Mouse (Mus musculus): Measurements from ENCODE around the gene Gm5089. TPM values are rescaled to one million over a fixed set of nuclear protein-coding genes. Genes with fewer than 3 reads are reported as not detected.

The Gm5089 gene
- polyA plus RNA-seq, 1 experiment from 2014 or later: not detected

DNA sequence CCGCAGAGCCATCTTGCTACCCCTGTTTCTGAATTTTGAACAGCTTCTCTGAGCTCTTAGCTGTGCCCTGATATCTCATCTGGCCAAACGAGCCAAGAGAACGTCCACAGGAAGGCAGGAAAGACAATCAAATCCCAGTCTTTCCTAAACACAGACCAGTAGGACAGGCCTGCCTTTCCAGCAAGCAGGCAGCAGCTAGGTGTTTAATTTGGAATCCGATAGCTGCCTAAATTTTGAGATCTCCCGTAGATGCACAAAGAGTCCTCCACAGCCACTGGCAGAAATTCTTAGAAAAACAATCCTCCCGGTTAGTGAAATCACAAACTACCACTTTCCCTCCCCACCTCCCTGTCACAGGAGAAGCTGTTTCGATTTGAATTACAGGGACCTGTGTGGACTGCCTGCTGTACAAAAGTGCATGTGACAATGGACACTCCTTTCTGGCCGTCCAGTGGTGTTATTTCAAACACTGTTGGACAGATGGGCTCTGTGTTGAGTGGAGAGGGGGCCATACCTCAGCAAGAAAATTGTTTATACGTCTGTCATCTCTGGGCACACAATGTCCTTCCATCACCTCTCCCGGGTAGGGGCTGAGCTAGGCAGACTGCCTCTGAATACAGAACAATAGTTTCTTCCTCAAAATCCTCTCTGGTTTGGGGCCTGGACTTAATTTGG, 24.2 kb downstream of the Gm5089 start:
- Histone ChIP-seq H3K4me3 (ENCODE audit: low read depth, low read length) (no peak overlapping the region), H3K4me1 (replicated peaks; ENCODE audit: control insufficient read depth, insufficient read depth, low read length) (no peaks in the 10 kb centered on the region), H3K9ac (ENCODE audit: low read depth, low read length) (no peak overlapping the region), H3K36me3 (ENCODE audit: control insufficient read depth, insufficient read depth, low read length) (no peaks in the 10 kb centered on the region), H3K27ac (ENCODE audit: low read depth, low read length) (no peak overlapping the region), H3K4me2 (no peak overlapping the region), H3K9me3 (ENCODE audit: control insufficient read depth, low read length) (no peaks in the 10 kb centered on the region), H3K27me3 (replicated peaks; ENCODE audit: control insufficient read depth, insufficient read depth, low read length) (no peaks in the 10 kb centered on the region; the same call in 1 of the 2 replicates)
- WGBS: 66% methylated on average over 10 of the region's 10 CpGs
- DNase-seq (ENCODE audit: low spot score): no peak
- no peak for ATAC-seq (replicated peaks; ENCODE audit: low FRiP score)

DNA sequence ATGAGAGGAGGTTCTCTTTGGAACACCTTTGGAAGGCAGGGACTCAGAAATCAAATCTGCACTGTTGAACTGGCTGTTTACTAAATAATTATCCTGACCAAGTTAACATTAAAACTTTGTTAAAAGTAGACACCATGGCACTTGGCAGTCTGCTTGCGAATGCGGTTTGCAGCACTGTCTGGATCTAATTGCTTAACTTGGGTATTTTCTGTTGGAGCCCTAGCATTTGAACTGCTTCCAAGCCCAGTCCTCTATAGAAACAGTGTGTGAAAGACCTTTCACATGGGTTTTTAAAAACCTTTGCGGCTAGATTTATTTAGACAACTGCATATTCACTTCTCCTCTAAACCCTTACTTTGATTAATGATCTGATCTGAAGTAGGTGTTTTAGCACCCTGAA, 26.5 kb downstream of the Gm5089 start:
- Histone ChIP-seq H3K27me3 (replicated peaks; ENCODE audit: control insufficient read depth, insufficient read depth, low read length) (peaks cover 3% of the 10 kb centered on the region; the same call in 1 of the 2 replicates), H3K9ac (ENCODE audit: low read depth, low read length) (no peak overlapping the region), H3K4me2 (no peak overlapping the region), H3K4me1 (replicated peaks; ENCODE audit: control insufficient read depth, insufficient read depth, low read length) (no peaks in the 10 kb centered on the region), H3K27ac (ENCODE audit: low read depth, low read length) (no peak overlapping the region), H3K9me3 (ENCODE audit: control insufficient read depth, low read length) (no peaks in the 10 kb centered on the region), H3K4me3 (ENCODE audit: low read depth, low read length) (no peak overlapping the region), H3K36me3 (ENCODE audit: control insufficient read depth, insufficient read depth, low read length) (no peaks in the 10 kb centered on the region)
- ATAC-seq (replicated peaks; ENCODE audit: low FRiP score) (no peak), DNase-seq (ENCODE audit: low spot score) (no peak)
- 88% methylated on average over 3 of the region's 3 CpGs for WGBS

DNA sequence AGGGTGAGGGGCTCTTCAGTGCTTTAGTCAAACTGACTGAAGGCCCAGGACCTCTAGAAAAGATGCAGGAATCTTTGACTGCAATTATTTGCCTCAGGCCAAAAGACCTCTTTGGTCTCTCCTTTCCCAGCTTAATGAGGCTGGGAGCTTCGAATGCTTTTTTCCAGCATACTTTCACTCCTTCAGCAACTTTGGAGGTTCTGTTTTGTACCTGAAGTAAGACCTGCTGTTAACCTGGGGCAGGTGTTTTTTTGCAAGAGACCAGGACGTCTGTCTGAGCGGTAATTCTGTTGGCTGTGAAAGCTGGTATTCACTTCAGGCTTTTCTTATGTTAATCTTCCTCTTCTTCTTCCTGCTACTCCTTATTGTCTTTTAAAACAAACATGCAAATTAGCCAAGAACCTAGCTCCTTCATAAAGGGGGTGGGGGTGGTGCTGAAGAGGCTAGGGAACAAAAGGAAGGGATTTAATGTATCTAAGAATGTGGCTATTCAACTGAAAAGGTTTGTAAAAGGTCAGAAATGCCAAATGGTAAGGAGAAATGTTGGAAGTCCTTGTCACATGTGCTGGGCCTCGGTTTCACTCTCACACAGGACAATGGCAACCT, 34.6 kb downstream of the Gm5089 start:
- WGBS: 34% methylated on average over 4 of the region's 4 CpGs
- Histone ChIP-seq H3K27me3 (replicated peaks; ENCODE audit: control insufficient read depth, insufficient read depth, low read length) (peaks cover 3% of the 10 kb centered on the region; the same call in 1 of the 2 replicates), H3K4me2 (no peak overlapping the region), H3K4me1 (replicated peaks; ENCODE audit: control insufficient read depth, insufficient read depth, low read length) (no peaks in the 10 kb centered on the region), H3K9me3 (ENCODE audit: control insufficient read depth, low read length) (no peaks in the 10 kb centered on the region), H3K36me3 (ENCODE audit: control insufficient read depth, insufficient read depth, low read length) (no peaks in the 10 kb centered on the region), H3K4me3 (ENCODE audit: low read depth, low read length) (no peak overlapping the region), H3K27ac (ENCODE audit: low read depth, low read length) (no peak overlapping the region), H3K9ac (ENCODE audit: low read depth, low read length) (no peak overlapping the region)
- DNase-seq (ENCODE audit: low spot score): no peak
- ATAC-seq (replicated peaks; ENCODE audit: low FRiP score): no peak

DNA sequence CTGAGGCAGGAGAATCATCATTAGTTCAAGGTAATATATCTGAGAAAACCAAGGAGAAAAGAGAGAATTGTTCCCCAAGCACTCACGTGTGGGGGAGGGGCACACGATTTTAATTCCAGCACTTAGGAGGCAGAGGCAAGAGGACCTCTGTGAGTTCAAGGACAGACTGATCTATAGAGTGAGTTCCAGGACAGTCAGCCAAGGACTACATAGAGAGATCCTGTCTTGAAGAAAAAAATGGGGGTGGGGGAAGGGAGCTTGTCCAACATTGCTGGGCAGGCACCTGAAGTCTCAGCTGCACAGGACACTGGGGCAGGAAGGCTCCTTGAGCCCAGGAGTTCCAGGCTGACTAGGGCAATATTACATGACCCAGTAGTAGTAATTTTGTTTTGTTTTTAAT, 36.1 kb downstream of the Gm5089 start:
- WGBS: 85% methylated on average over 2 of the region's 2 CpGs
- no peak overlapping the region for H3K9ac ChIP-seq (ENCODE audit: low read depth, low read length)
- no peaks in the 10 kb centered on the region; the same call in 1 of the 2 replicates for H3K27me3 ChIP-seq (replicated peaks; ENCODE audit: control insufficient read depth, insufficient read depth, low read length)
- no peak overlapping the region for H3K4me2 ChIP-seq
- no peak overlapping the region for H3K4me3 ChIP-seq (ENCODE audit: low read depth, low read length)
- H3K4me1 ChIP-seq (replicated peaks; ENCODE audit: control insufficient read depth, insufficient read depth, low read length): no peaks in the 10 kb centered on the region
- ATAC-seq (replicated peaks; ENCODE audit: low FRiP score) (no peak), DNase-seq (ENCODE audit: low spot score) (no peak)
- H3K36me3 ChIP-seq (ENCODE audit: control insufficient read depth, insufficient read depth, low read length): no peaks in the 10 kb centered on the region
- H3K27ac ChIP-seq (ENCODE audit: low read depth, low read length): no peak overlapping the region
- H3K9me3 ChIP-seq (ENCODE audit: control insufficient read depth, low read length): no peaks in the 10 kb centered on the region

DNA sequence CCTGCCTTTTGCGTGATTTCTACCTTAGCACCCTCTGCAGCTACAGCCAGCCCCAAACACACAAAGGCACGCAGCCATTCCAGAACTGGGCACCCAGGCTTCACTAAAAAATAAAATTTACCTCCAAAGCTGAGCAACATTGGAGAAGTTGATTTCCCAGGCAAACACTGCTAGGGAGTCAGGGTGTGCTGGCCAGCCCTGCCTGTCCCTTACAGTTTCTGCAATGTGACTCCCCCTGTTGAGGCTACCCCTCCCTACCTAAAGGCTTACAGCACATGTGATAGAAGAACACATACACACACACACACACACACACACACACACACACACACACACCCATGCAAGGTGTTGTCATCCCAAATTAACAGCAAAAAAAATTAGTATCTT, 37.4 kb downstream of the Gm5089 start:
- H3K27ac ChIP-seq (ENCODE audit: low read depth, low read length): no peak overlapping the region
- no peaks in the 10 kb centered on the region for H3K4me1 ChIP-seq (replicated peaks; ENCODE audit: control insufficient read depth, insufficient read depth, low read length)
- H3K9ac ChIP-seq (ENCODE audit: low read depth, low read length): no peak overlapping the region
- H3K9me3 ChIP-seq (ENCODE audit: control insufficient read depth, low read length): no peaks in the 10 kb centered on the region
- H3K36me3 ChIP-seq (ENCODE audit: control insufficient read depth, insufficient read depth, low read length): no peaks in the 10 kb centered on the region
- H3K4me3 ChIP-seq (ENCODE audit: low read depth, low read length): no peak overlapping the region
- 82% methylated on average over 2 of the region's 2 CpGs for WGBS
- peaks cover 2% of the 10 kb centered on the region for H3K27me3 ChIP-seq (replicated peaks; ENCODE audit: control insufficient read depth, insufficient read depth, low read length)
- ATAC-seq (replicated peaks; ENCODE audit: low FRiP score) (no peak), DNase-seq (ENCODE audit: low spot score) (no peak)
- H3K4me2 ChIP-seq: no peak overlapping the region

DNA sequence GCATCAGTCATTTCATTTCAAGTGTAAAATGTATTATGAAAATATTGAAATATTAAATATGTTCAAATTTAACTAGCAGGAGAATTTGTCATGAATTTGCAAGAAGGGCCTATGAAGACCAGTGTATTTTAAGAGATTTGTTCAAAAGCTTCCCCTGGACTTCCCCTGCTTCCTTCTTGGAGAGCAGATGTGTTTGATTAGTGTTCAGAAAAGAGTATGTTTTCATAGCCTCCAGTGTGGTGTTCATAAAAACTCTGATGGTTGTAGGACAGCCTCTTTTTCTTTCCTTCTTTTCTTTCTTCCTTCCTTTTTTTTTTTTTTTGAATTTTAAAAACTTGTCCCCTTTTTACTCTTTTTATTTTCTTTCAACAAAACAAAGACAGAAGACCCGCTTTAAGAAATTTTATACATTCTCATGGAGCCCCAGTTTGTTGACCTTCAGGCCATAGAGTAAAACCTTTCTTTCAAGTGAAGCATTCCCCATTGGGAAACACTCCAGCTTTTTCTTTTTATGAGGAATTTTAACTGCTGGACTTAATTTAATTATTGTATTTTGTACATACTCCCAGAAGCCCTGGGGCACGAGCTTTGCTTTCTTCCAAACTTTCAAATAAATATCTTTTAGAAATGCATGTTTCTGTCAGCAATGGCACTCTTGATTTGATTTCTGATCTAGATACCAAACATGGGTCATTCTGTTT, 37.9 kb downstream of the Gm5089 start:
- WGBS: 66% methylated on average over 2 of the region's 2 CpGs
- Histone ChIP-seq H3K4me3 (ENCODE audit: low read depth, low read length) (no peak overlapping the region), H3K4me2 (no peak overlapping the region)

DNA sequence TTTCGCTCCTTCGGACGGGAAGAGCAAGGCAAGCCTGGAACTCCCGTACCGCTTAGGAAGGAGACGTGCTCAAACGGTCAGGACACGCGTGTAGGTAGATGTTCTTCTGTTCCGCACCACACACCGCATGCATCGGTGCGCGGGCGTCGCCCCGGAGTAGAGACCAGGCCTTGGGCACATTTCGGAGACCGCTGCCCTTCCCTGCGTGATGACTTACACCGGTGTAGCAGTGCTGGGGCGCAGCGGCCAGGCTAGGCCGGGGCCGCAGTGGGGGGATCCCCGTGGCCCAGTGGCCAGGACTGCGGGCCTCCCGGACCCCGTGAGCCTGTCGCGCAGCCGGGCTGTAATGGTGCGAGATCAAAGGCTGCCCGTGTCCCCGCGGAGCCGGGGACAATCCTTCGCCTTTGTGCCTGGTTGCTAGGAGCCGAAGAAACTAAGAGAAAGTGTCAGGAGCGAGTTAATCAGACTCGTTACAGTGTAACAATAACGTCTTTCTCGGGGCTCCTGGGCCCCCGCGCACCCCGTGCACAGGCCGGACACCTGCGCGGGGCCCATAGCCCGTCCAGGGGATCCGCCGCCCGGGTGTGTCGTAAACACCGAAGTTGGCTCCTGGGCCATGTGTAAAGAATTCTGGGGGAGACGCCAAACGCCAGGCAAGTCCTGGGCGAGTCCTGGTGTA, 44.2 kb downstream of the Gm5089 start:
- H3K36me3 ChIP-seq (ENCODE audit: control insufficient read depth, insufficient read depth, low read length): no peaks in the 10 kb centered on the region
- DNase-seq (ENCODE audit: low spot score) (peak; percentile 33), ATAC-seq (replicated peaks; ENCODE audit: low FRiP score) (0 out of 2 replicates have a peak, but pooled peaks have one; percentile 20)
- WGBS: 3% methylated on average over 58 of the region's 58 CpGs
- H3K27me3 ChIP-seq (replicated peaks; ENCODE audit: control insufficient read depth, insufficient read depth, low read length): peaks cover 43% of the 10 kb centered on the region
- peak overlapping the region; percentile 35 for H3K4me3 ChIP-seq (ENCODE audit: low read depth, low read length)
- no peak overlapping the region for H3K27ac ChIP-seq (ENCODE audit: low read depth, low read length)
- peak overlapping the region; percentile 70 for H3K4me2 ChIP-seq
- H3K9me3 ChIP-seq (ENCODE audit: control insufficient read depth, low read length): no peaks in the 10 kb centered on the region
- H3K9ac ChIP-seq (ENCODE audit: low read depth, low read length): no peak overlapping the region
- H3K4me1 ChIP-seq (replicated peaks; ENCODE audit: control insufficient read depth, insufficient read depth, low read length): peaks cover 3% of the 10 kb centered on the region; the same call in 1 of the 2 replicates

More for the DNA sequence above, 37.9 kb downstream of the Gm5089 start:
- Histone ChIP-seq H3K9ac (ENCODE audit: low read depth, low read length) (no peak overlapping the region), H3K4me1 (replicated peaks; ENCODE audit: control insufficient read depth, insufficient read depth, low read length) (no peaks in the 10 kb centered on the region), H3K36me3 (ENCODE audit: control insufficient read depth, insufficient read depth, low read length) (no peaks in the 10 kb centered on the region), H3K9me3 (ENCODE audit: control insufficient read depth, low read length) (no peaks in the 10 kb centered on the region), H3K27me3 (replicated peaks; ENCODE audit: control insufficient read depth, insufficient read depth, low read length) (peaks cover 6% of the 10 kb centered on the region), H3K27ac (ENCODE audit: low read depth, low read length) (no peak overlapping the region)
- no peak for DNase-seq (ENCODE audit: low spot score)
- no peak for ATAC-seq (replicated peaks; ENCODE audit: low FRiP score)

DNA sequence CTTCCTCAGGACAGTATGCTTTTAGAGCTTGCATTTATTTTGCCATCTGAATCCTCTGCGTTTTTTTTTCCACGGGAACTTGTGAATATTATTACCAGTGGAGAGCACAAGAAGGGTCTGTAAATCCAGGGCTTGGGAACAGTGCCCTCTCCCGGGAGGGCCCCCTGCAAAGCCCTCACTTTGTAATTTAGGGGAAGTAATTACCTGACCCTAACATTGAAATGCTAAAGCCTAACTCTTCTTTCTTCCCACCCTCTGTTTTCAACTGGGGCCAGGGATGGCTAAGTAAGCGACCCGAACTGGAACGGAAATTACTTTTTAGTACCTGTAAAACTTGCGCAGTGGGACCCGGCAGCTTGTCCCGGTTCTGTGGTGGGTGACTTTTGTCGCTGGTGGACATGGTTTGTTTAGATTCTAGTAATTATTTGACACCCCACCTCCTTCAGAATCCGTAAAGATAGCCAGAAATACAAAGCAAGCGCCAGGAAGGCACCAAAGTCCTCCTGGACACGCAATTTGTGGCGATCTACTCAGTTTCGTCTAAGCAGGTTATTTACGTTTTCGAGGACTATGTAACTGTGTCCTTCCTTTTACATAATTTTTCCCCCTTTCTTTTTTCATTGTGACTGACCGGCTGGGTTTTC, 44.9 kb downstream of the Gm5089 start:
- DNase-seq (ENCODE audit: low spot score): peak; percentile 33
- peak overlapping the region; percentile 35 for H3K4me3 ChIP-seq (ENCODE audit: low read depth, low read length)

More for the DNA sequence above, 44.9 kb downstream of the Gm5089 start:
- Histone ChIP-seq H3K4me1 (replicated peaks; ENCODE audit: control insufficient read depth, insufficient read depth, low read length) (peaks cover 3% of the 10 kb centered on the region; the same call in 1 of the 2 replicates), H3K27ac (ENCODE audit: low read depth, low read length) (no peak overlapping the region), H3K36me3 (ENCODE audit: control insufficient read depth, insufficient read depth, low read length) (no peaks in the 10 kb centered on the region), H3K4me2 (peak overlapping the region; percentile 70), H3K27me3 (replicated peaks; ENCODE audit: control insufficient read depth, insufficient read depth, low read length) (peaks cover 43% of the 10 kb centered on the region), H3K9me3 (ENCODE audit: control insufficient read depth, low read length) (no peaks in the 10 kb centered on the region), H3K9ac (ENCODE audit: low read depth, low read length) (no peak overlapping the region)
- ATAC-seq (replicated peaks; ENCODE audit: low FRiP score): no peak
- 2% methylated on average over 18 of the region's 18 CpGs for WGBS
